Mouse (Mus musculus): ENCODE measurements around the gene Rasgrp2. TPM values are rescaled to one million over a fixed set of nuclear protein-coding genes. Genes with fewer than 3 reads are reported as not detected.

Rasgrp2 gene
- polyA plus RNA-seq, 1 experiment, result 1,280 TPM

GRCm38 (mm10) chr19:6396237-6396636, 2.9 kb upstream of the Rasgrp2 start:
- H3K4me1 ChIP-seq (ENCODE audit: control insufficient read depth, insufficient read depth, low read length), result peaks cover 2% of the 10 kb centered on the region
- TF ChIP-seq POLR2A (IDR thresholded peaks at IDR 0.05; ENCODE audit: borderline replicate concordance, control insufficient read depth, low read depth, low read length) (no peak), CTCF (IDR thresholded peaks at IDR 0.05; ENCODE audit: control insufficient read depth, insufficient read depth, low read length) (no peak)
- no peak overlapping the region for H3K4me3 ChIP-seq (replicated peaks; ENCODE audit: control insufficient read depth, low read depth, low read length)
- 86% methylated on average over 5 of the region's 5 CpGs for WGBS
- no peak overlapping the region for H3K27ac ChIP-seq (ENCODE audit: control insufficient read depth, insufficient read depth, low read depth, low read length, poor library complexity)

- Histone ChIP-seq H3K4me3 (replicated peaks; ENCODE audit: control insufficient read depth, low read depth, low read length) (no peak overlapping the region), H3K27ac (ENCODE audit: control insufficient read depth, insufficient read depth, low read depth, low read length, poor library complexity) (peak overlapping the region; percentile 65), H3K4me1 (ENCODE audit: control insufficient read depth, insufficient read depth, low read length) (peaks cover 5% of the 10 kb centered on the region)
- 79% methylated on average over 22 of the region's 22 CpGs for WGBS
- TF ChIP-seq CTCF (IDR thresholded peaks at IDR 0.05; ENCODE audit: control insufficient read depth, insufficient read depth, low read length) (no peak), POLR2A (IDR thresholded peaks at IDR 0.05; ENCODE audit: borderline replicate concordance, control insufficient read depth, low read depth, low read length) (no peak)
These were observed 1.4 kb upstream of the Rasgrp2 start for GRCm38 (mm10) chr19:6397582-6398249.

GRCm38 (mm10) chr19:6398447-6399284, 474 bp upstream of the Rasgrp2 start:
- Histone ChIP-seq H3K4me3 (replicated peaks; ENCODE audit: control insufficient read depth, low read depth, low read length) (peak overlapping the region; percentile 84), H3K27ac (ENCODE audit: control insufficient read depth, insufficient read depth, low read depth, low read length, poor library complexity) (peak overlapping the region; percentile 95), H3K4me1 (ENCODE audit: control insufficient read depth, insufficient read depth, low read length) (peaks cover 7% of the 10 kb centered on the region)
- 1% methylated on average over 39 of the region's 39 CpGs for WGBS
- TF ChIP-seq CTCF (IDR thresholded peaks at IDR 0.05; ENCODE audit: control insufficient read depth, insufficient read depth, low read length) (no peak), POLR2A (IDR thresholded peaks at IDR 0.05; ENCODE audit: borderline replicate concordance, control insufficient read depth, low read depth, low read length) (peak; percentile 24; the same call in 1 of the 2 replicates)

- WGBS, result under 1% methylated on average over 29 of the region's 29 CpGs
- 0 out of 2 replicates have a peak, but pooled peaks have one; percentile 2 for TF ChIP-seq CTCF (IDR thresholded peaks at IDR 0.05; ENCODE audit: control insufficient read depth, insufficient read depth, low read length)
- no peak for TF ChIP-seq POLR2A (IDR thresholded peaks at IDR 0.05; ENCODE audit: borderline replicate concordance, control insufficient read depth, low read depth, low read length)
- H3K4me3 ChIP-seq (replicated peaks; ENCODE audit: control insufficient read depth, low read depth, low read length), result peak overlapping the region; percentile 84
- peak overlapping the region; percentile 95 for H3K27ac ChIP-seq (ENCODE audit: control insufficient read depth, insufficient read depth, low read depth, low read length, poor library complexity)
- peaks cover 7% of the 10 kb centered on the region for H3K4me1 ChIP-seq (ENCODE audit: control insufficient read depth, insufficient read depth, low read length)
These were observed 1.3 kb downstream of the Rasgrp2 start for GRCm38 (mm10) chr19:6400096-6401086.

GRCm38 (mm10) chr19:6401131-6401815, 2.1 kb downstream of the Rasgrp2 start:
- WGBS, result under 1% methylated on average over 32 of the region's 32 CpGs
- Histone ChIP-seq H3K4me1 (ENCODE audit: control insufficient read depth, insufficient read depth, low read length) (peaks cover 7% of the 10 kb centered on the region), H3K27ac (ENCODE audit: control insufficient read depth, insufficient read depth, low read depth, low read length, poor library complexity) (peak overlapping the region; percentile 95), H3K4me3 (replicated peaks; ENCODE audit: control insufficient read depth, low read depth, low read length) (peak overlapping the region; percentile 84)
- peak; percentile 80 for TF ChIP-seq CTCF (IDR thresholded peaks at IDR 0.05; ENCODE audit: control insufficient read depth, insufficient read depth, low read length)
- peak; percentile 57; the same call in 1 of the 2 replicates for TF ChIP-seq POLR2A (IDR thresholded peaks at IDR 0.05; ENCODE audit: borderline replicate concordance, control insufficient read depth, low read depth, low read length)

GRCm38 (mm10) chr19:6401951-6402350, 2.8 kb downstream of the Rasgrp2 start:
- Histone ChIP-seq H3K27ac (ENCODE audit: control insufficient read depth, insufficient read depth, low read depth, low read length, poor library complexity) (peak overlapping the region; percentile 65), H3K4me1 (ENCODE audit: control insufficient read depth, insufficient read depth, low read length) (peaks cover 7% of the 10 kb centered on the region), H3K4me3 (replicated peaks; ENCODE audit: control insufficient read depth, low read depth, low read length) (peak overlapping the region; percentile 84)
- 3% methylated on average over 9 of the region's 9 CpGs for WGBS
- TF ChIP-seq CTCF (IDR thresholded peaks at IDR 0.05; ENCODE audit: control insufficient read depth, insufficient read depth, low read length), result no peak
- TF ChIP-seq POLR2A (IDR thresholded peaks at IDR 0.05; ENCODE audit: borderline replicate concordance, control insufficient read depth, low read depth, low read length), result no peak

GRCm38 (mm10) chr19:6403869-6404268, 4.7 kb downstream of the Rasgrp2 start:
- Histone ChIP-seq H3K4me3 (replicated peaks; ENCODE audit: control insufficient read depth, low read depth, low read length) (no peak overlapping the region), H3K4me1 (ENCODE audit: control insufficient read depth, insufficient read depth, low read length) (peaks cover 4% of the 10 kb centered on the region; the same call in 1 of the 2 replicates), H3K27ac (ENCODE audit: control insufficient read depth, insufficient read depth, low read depth, low read length, poor library complexity) (no peak overlapping the region)
- 82% methylated on average over 10 of the region's 10 CpGs for WGBS
- TF ChIP-seq POLR2A (IDR thresholded peaks at IDR 0.05; ENCODE audit: borderline replicate concordance, control insufficient read depth, low read depth, low read length), result no peak
- TF ChIP-seq CTCF (IDR thresholded peaks at IDR 0.05; ENCODE audit: control insufficient read depth, insufficient read depth, low read length), result no peak

Measured in bone marrow, adult 2 months (tissue).